Mouse (Mus musculus) mouse embryonic stem cell (cell line): ENCODE measurements around the gene Prr9.

Experiments used
- in situ Hi-C, 2 experiments: fragments of 300-500 bp; cut with MboI; formaldehyde crosslinking; loops; 1 replicate in 1 of 2; 3 replicates in 1 of 2; pipeline ENCODE4 v1.14.3; 2019 to 2020; ENCODE audit warnings: low sequenced_read_pairs in 2 of 2, low pct_unique_long_range_greater_than_20kb in 1 of 2, mixed read lengths in 1 of 2; ENCODE audit not compliant: unreplicated experiment in 1 of 2

Prr9 gene

GRCm38 (mm10) chr3:92123847-92124246 is at the start of gene Prr9:
Gene Prr9, minus strand, starts transcription at chr3:92123947.
- in situ Hi-C loops = no loop called here

- in situ Hi-C loops = no loop called here
These were observed 46.1 kb upstream of the Prr9 start for GRCm38 (mm10) chr3:92169847-92170246.

- in situ Hi-C loops = no loop called here
These were observed 29.6 kb upstream of the Prr9 start for GRCm38 (mm10) chr3:92153322-92153721.

GRCm38 (mm10) chr3:92150631-92151277 is 27.0 kb upstream of the Prr9 start:
- in situ Hi-C loops = no loop called here

GRCm38 (mm10) chr3:92147913-92148312 is 24.2 kb upstream of the Prr9 start:
- in situ Hi-C loops = loop anchor here in 1 of 2 experiments (25.0 kb wide), 1 partner anchor 364 kb away; the partner anchor contains the start of gene Sprr4

- in situ Hi-C loops = loop anchor here in 1 of 2 experiments (25.0 kb wide), 1 partner anchor 365 kb away; the partner anchor contains the start of gene Sprr4
These were observed 23.7 kb upstream of the Prr9 start for GRCm38 (mm10) chr3:92147420-92147819.

GRCm38 (mm10) chr3:92142644-92143043 is 18.9 kb upstream of the Prr9 start, which contains the start of gene Lelp1:
Gene Lelp1, minus strand, starts transcription at chr3:92142744.
- in situ Hi-C loops = loop anchor here in 1 of 2 experiments (25.0 kb wide), 1 partner anchor 370 kb away; the partner anchor contains the start of gene Sprr4

- in situ Hi-C loops = no loop called here
These were observed 2.8 kb downstream of the Prr9 start for GRCm38 (mm10) chr3:92120902-92121301.

- in situ Hi-C loops = no loop called here
These were observed 5.8 kb downstream of the Prr9 start for GRCm38 (mm10) chr3:92117930-92118329.

GRCm38 (mm10) chr3:92111526-92111925 is 12.2 kb downstream of the Prr9 start:
- in situ Hi-C loops = no loop called here

- in situ Hi-C loops = no loop called here
These were observed 13.0 kb downstream of the Prr9 start for GRCm38 (mm10) chr3:92110790-92111189.

- in situ Hi-C loops = no loop called here
These were observed 17.2 kb downstream of the Prr9 start for GRCm38 (mm10) chr3:92106582-92106981.

GRCm38 (mm10) chr3:92083042-92083441 is 40.7 kb downstream of the Prr9 start, which contains the start of gene Lor:
Gene Lor, minus strand, starts transcription at chr3:92083142.
- in situ Hi-C loops = no loop called here

GRCm38 (mm10) chr3:92081285-92081931 is 42.3 kb downstream of the Prr9 start:
- in situ Hi-C loops = no loop called here

GRCm38 (mm10) chr3:92080462-92081284 is 43.1 kb downstream of the Prr9 start:
- in situ Hi-C loops = no loop called here
